In the genomic region with DNA sequence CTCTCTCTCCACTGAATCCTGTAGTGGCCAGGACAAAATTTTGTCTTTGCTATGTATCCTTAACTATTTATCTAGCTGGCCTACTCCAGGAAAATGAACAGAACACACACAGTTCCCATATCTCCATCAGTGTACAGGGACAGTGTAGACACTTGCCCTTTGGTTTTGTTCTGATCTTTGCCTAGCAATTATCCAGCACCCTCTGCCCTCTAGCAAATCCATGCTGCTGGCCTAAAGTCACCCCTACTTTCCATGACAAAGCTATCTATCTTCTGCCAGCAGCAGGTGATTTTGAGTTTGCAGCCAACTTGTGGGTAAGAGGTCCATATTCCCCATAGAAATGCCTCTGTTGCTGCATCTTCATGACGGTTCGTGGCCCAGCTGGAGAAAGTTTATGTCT, we compare ENCODE assay signal across 21 mouse cellular contexts.
"Had no signal": no experiment of that assay in that cellular context is flagged by ENCODE, and none has a peak within 500 bp of the region (broad histone marks: within the 10 kb centered on the region; RNA-seq: fewer than 3 reads in every experiment).

No protein-coding gene starts in this region.

- H3K27ac ChIP-seq: liver, embryonic 14.5 days; midbrain, embryonic 10.5 days; midbrain, embryonic 12.5 days; neural tube, embryonic 13.5 days; neural tube, embryonic 15.5 days had no signal

- ATAC-seq: midbrain, embryonic 16.5 days had no signal

- H3K4me1 ChIP-seq: midbrain, embryonic 10.5 days; midbrain, embryonic 12.5 days; neural tube, embryonic 13.5 days; neural tube, embryonic 15.5 days had no signal

- H3K9ac ChIP-seq: liver, embryonic 14.5 days; lung, embryonic 14.5 days; midbrain, embryonic 12.5 days; neural tube, embryonic 13.5 days; neural tube, embryonic 15.5 days had no signal

- H3K9me3 ChIP-seq: megakaryocyte, embryonic 14.5 days; midbrain, embryonic 10.5 days; midbrain, embryonic 12.5 days; neural tube, embryonic 13.5 days; neural tube, embryonic 15.5 days had no signal

- DNase-seq: lung, adult 18-20 months; lung, embryonic 14.5 days; lung, postnatal 10 days; lung, postnatal 4 days; midbrain, embryonic 14.5 days; retina, postnatal 1 day; right cerebral cortex, adult 18-20 months; right cerebral cortex, postnatal 25 days; right cerebral cortex, postnatal 4 days; spleen, adult 18-20 months; thymus, adult 18-20 months; thymus, postnatal 14 days; thymus, postnatal 4 days had no signal

- H3K27me3 ChIP-seq: midbrain, embryonic 12.5 days; neural tube, embryonic 13.5 days; neural tube, embryonic 15.5 days had no signal

- H3K4me3 ChIP-seq: megakaryocyte, embryonic 14.5 days; midbrain, embryonic 10.5 days; midbrain, embryonic 12.5 days; myocyte; neural tube, embryonic 13.5 days; neural tube, embryonic 15.5 days had no signal

- H3K4me2 ChIP-seq: lung, embryonic 14.5 days; midbrain, embryonic 12.5 days; neural tube, embryonic 13.5 days; neural tube, embryonic 15.5 days had no signal
